Mouse (Mus musculus) heart, postnatal 14 days (tissue): ENCODE results near the gene Alpk3. TPM values are rescaled to one million over a fixed set of nuclear protein-coding genes. Genes with fewer than 3 reads are reported as not detected.

Experiments
- DNase-seq, 2 experiments: peaks; one replicate each; pipeline ENCODE4 v3.0.0; 2021 to 2022
- intact Hi-C: fragments of 180-260 bp; cut with DNase I; formaldehyde crosslinking; loops from one replicate; pipeline ENCODE4 v1.15.1; 2025
- long read RNA-seq, 2 experiments: library from polyadenylated mRNA; stranded (forward); transcript quantifications; one replicate each; pipeline ENCODE4 v2.0.0; 2021
- total RNA-seq, 2 experiments: library from RNA; stranded (reverse); gene quantifications; 2 replicates each; pipeline ENCODE4 v1.2.3; 2021

Alpk3 gene
- 10 to 100 TPM; 81.4 to 86.0 TPM for total RNA-seq
- long read RNA-seq, experiment 1, full-length matches to known transcripts, result 1 of 26 reads
- long read RNA-seq, experiment 1, partial matches to known transcripts, result 24 of 26 reads
- long read RNA-seq, experiment 1, other reads (novel, unspliced or antisense), result 1 of 26 reads
- long read RNA-seq, experiment 2, full-length matches to known transcripts, result 2 of 16 reads
- long read RNA-seq, experiment 2, partial matches to known transcripts, result 12 of 16 reads
- long read RNA-seq, experiment 2, other reads (novel, unspliced or antisense), result 2 of 16 reads

DNA sequence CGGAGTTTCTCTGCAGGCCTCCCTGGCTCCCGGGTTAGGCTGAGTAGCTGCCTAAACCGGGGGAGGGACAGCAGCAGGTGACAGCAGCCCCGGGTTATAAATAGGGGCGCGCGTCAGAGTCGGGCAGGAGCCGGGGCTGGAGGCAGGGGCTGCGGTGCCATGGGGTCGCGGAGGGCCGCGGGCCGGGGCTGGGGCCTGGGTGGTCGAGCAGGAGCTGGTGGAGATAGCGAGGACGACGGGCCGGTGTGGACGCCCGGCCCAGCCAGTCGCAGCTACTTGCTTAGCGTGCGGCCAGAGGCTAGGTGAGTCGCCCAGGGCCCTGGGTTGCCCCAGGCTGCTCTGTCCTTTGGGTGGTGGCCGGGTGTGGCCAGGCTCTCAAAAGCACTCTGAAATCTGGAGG lies at the start of gene Alpk3:
TSS of gene Alpk3 (plus strand) at position 130 of the 400 bp plus-strand sequence.
- intact Hi-C loops, result loop anchor here (5.0 kb wide), 1 partner anchor 65 kb away; the partner anchor contains the start of gene Zfp592
- DNase-seq, result peak; percentile 58 to 64

- no peak for DNase-seq
- intact Hi-C loops, result no loop called here
Measured at GRCm38 (mm10) chr7:81008285-81008684, 49.1 kb upstream of the Alpk3 start.

DNA sequence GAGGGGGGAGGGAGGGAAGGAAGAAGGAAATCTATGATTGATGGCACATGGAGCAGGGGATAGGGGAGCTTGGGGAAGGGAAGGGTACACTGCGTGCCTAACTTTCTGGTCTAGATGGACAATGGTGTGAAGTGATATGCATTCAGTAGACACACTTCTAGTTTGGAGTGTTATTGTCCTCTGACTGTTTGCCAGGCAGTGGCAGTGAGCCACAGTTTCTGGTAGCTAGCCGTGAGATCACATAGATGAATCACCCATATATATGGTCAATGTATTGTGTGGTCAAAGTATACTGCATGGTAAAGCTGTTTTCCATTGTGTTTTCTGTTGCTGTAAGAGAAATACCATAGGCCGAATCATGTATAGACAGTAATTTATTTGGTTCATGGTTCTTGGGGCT lies 45.8 kb upstream of the Alpk3 start:
- no peak for DNase-seq
- intact Hi-C loops, result no loop called here

GRCm38 (mm10) chr7:81020307-81020706 lies 37.1 kb upstream of the Alpk3 start:
- intact Hi-C loops, result no loop called here
- no peak for DNase-seq

GRCm38 (mm10) chr7:81022731-81023130 lies 34.7 kb upstream of the Alpk3 start:
- intact Hi-C loops, result no loop called here

DNA sequence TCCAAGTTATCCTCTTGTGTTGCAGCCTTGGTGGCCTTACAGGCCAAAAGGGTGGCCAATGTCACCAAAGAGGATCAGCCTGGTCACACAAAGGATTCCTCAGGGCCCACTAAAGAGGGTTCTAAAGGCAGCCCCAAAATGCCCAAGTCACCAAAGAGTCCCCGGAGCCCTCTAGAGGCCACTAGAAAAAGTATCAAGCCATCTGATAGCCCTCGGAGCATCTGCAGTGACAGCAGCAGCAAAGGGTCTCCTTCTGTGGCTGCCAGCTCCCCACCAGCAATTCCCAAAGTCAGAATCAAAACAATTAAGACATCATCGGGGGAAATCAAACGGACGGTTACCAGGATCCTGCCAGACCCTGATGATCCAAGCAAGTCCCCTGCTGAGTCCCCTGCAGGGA lies 33.3 kb upstream of the Alpk3 start:
- DNase-seq, result no peak
- intact Hi-C loops, result no loop called here

More at GRCm38 (mm10) chr7:81022731-81023130, 34.7 kb upstream of the Alpk3 start:
- DNase-seq, result no peak

GRCm38 (mm10) chr7:81024651-81025050 lies 32.7 kb upstream of the Alpk3 start:
- intact Hi-C loops, result no loop called here
- no peak for DNase-seq

- DNase-seq, result no peak
- intact Hi-C loops, result no loop called here
Measured at GRCm38 (mm10) chr7:81025751-81026150, 31.6 kb upstream of the Alpk3 start.

- DNase-seq, result no peak
- intact Hi-C loops, result loop anchor here (10.0 kb wide), 1 partner anchor 305 kb away; no protein-coding TSS in a partner anchor
Measured at GRCm38 (mm10) chr7:81039711-81040110, 17.7 kb upstream of the Alpk3 start.

DNA sequence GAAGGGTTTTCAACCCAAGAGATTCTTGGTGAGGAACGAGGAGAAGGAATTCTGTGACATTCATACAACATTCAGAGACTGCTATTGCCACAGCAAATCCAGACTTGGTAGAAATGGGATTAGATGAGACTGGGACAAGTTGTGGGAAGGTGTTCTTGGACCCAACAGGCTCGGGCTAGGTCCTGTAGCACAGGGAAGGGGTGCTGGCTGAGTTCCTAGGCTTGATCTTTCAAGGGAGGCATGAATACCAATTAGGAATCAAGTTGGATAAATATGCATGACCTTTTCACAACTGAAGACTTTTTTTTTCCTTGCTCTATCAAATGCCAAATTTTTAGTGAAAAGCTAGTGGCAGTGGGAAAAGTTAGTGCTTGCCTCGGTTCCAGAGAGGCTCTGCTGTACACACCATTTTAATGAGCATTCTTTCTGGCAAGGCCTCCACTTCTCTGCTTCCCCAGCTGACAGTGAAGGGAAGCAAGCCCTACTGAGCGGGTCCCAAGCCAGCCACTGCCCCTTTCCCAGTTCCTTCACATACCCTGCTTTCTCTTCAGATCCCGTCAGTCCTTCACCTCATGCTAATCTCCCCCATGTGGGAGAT lies 14.3 kb upstream of the Alpk3 start:
- DNase-seq, result no peak
- intact Hi-C loops, result no loop called here

DNA sequence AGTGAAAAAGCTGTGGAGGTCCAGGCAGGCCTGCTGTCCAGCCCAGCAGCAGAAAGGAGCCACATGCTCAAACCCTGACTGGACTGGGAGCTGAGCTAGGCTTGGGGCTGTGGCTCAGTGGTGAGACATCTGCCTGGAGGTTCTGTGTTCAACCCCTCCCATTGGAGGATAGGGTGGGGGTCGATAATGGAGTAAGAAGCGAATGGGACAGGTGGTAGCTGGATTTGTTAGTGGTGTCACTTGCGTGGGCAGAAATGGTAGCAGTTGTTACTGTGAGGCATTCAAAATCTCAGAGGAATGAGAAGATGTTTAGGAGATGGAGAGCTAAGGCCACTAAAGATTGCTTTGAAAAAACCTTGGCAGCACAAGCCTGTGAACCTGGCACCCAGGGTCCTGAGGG lies 9.6 kb upstream of the Alpk3 start:
- no peak for DNase-seq
- intact Hi-C loops, result no loop called here

- intact Hi-C loops, result no loop called here
Measured at GRCm38 (mm10) chr7:81048513-81048912, 8.9 kb upstream of the Alpk3 start.

GRCm38 (mm10) chr7:81049966-81050365 lies 7.4 kb upstream of the Alpk3 start:
- no peak for DNase-seq
- intact Hi-C loops, result no loop called here

More at GRCm38 (mm10) chr7:81048513-81048912, 8.9 kb upstream of the Alpk3 start:
- peak in 1 of 2 experiments; percentile 25 for DNase-seq

- no peak for DNase-seq
Measured at GRCm38 (mm10) chr7:81055709-81056370, 1.6 kb upstream of the Alpk3 start.

GRCm38 (mm10) chr7:81057901-81058711 lies 706 bp downstream of the Alpk3 start:
- intact Hi-C loops, result loop anchor here (5.0 kb wide), 1 partner anchor 66 kb away; the partner anchor contains the start of gene Zfp592
- DNase-seq, result no peak

More at GRCm38 (mm10) chr7:81055709-81056370, 1.6 kb upstream of the Alpk3 start:
- intact Hi-C loops, result loop anchor here (5.0 kb wide), 1 partner anchor 64 kb away; the partner anchor contains the start of gene Zfp592

GRCm38 (mm10) chr7:81058712-81059154 lies 1.3 kb downstream of the Alpk3 start:
- intact Hi-C loops, result loop anchor here (5.0 kb wide), 1 partner anchor 66 kb away; the partner anchor contains the start of gene Zfp592
- no peak for DNase-seq

GRCm38 (mm10) chr7:81059388-81059787 lies 2.0 kb downstream of the Alpk3 start:
- DNase-seq, result peak; percentile 48 to 49

GRCm38 (mm10) chr7:81060908-81061307 lies 3.5 kb downstream of the Alpk3 start:
- intact Hi-C loops, result no loop called here
- no peak for DNase-seq

More at GRCm38 (mm10) chr7:81059388-81059787, 2.0 kb downstream of the Alpk3 start:
- intact Hi-C loops, result loop anchor here (5.0 kb wide), 1 partner anchor 67 kb away; the partner anchor contains the start of gene Zfp592

- intact Hi-C loops, result no loop called here
- no peak for DNase-seq
Measured at GRCm38 (mm10) chr7:81061936-81062335, 4.5 kb downstream of the Alpk3 start.

- DNase-seq, result no peak
- intact Hi-C loops, result no loop called here
Measured at GRCm38 (mm10) chr7:81063332-81063731, 5.9 kb downstream of the Alpk3 start.
